In genomic region chr12:67041865-67042264, GRCm38 (mm10) we compare ENCODE assay signal across 23 mouse cellular contexts.
DNase-seq lines count a peak whose midpoint lies in the region; ATAC-seq and TF ChIP-seq lines count a peak whose summit lies in the region.
"Had no signal": no experiment of that assay in that cellular context is flagged by ENCODE, and none has a peak within 500 bp of the region (broad histone marks: within the 10 kb centered on the region; RNA-seq: fewer than 3 reads in every experiment).

No protein-coding gene starts in this region.

- H3K9ac ChIP-seq in midbrain, embryonic 11.5 days (ENCODE audit: low read length): no peak overlapping the region
- H3K9ac ChIP-seq in midbrain, embryonic 14.5 days (replicated peaks; ENCODE audit: low read length): no peak overlapping the region
- H3K9ac ChIP-seq in MEL (ENCODE audit: control insufficient read depth, low read depth, low read length, poor library complexity, severe bottlenecking): no peak overlapping the region
- H3K9ac ChIP-seq: embryonic facial prominence, embryonic 12.5 days; forebrain, embryonic 13.5 days; forebrain, embryonic 15.5 days had no signal

- DNase-seq in frontal cortex, postnatal 25 days (ENCODE audit: low spot score in 2 of 2): no peak
- peak; percentile 31 for DNase-seq in midbrain, embryonic 11.5 days (ENCODE audit: low spot score, missing footprints)
- DNase-seq in midbrain, embryonic 14.5 days: no peak
- DNase-seq in MEL (ENCODE audit: low read depth, low spot score): peak; percentile 5
- peak; percentile 16 for DNase-seq in telencephalon, adult 2 months (ENCODE audit: low read depth, low spot score)
- no peak for DNase-seq in heart, adult 8-10 months (ENCODE audit: low spot score)
- DNase-seq: adrenal gland, adult 2 months; adrenal gland, postnatal 10 days; adrenal gland, postnatal 25 days; B cell, adult 2 months; cerebellum, adult 11-12 months; cerebellum, adult 2 months; cerebellum, adult 9-10 months; cerebellum, postnatal 10 days; cerebellum, postnatal 25 days had no signal

- no peaks in the 10 kb centered on the region for H3K4me1 ChIP-seq in midbrain, embryonic 11.5 days (ENCODE audit: control insufficient read depth, insufficient read depth, low read length)
- 0 out of 2 replicates have a peak, but pooled peaks cover 7% of the 10 kb centered on the region for H3K4me1 ChIP-seq in midbrain, embryonic 14.5 days (ENCODE audit: control insufficient read depth, insufficient read depth, low read length)
- H3K4me1 ChIP-seq in MEL (ENCODE audit: control insufficient read depth in 1 of 2, insufficient read depth in 2 of 2, low read length in 2 of 2): no peaks in the 10 kb centered on the region
- H3K4me1 ChIP-seq: embryonic facial prominence, embryonic 10.5 days; embryonic facial prominence, embryonic 12.5 days; forebrain, embryonic 13.5 days had no signal

- no peak for TF ChIP-seq EP300 in MEL (IDR thresholded peaks at IDR 0.05; ENCODE audit: low read depth in 1 of 2, low read length in 2 of 2)

- 92% methylated on average over 4 of the region's 4 CpGs for WGBS in midbrain, embryonic 11.5 days
- WGBS in midbrain, embryonic 14.5 days: 91% methylated on average over 4 of the region's 4 CpGs

- TF ChIP-seq POLR2A in MEL (IDR thresholded peaks at IDR 0.05; ENCODE audit: control insufficient read depth in 1 of 2, insufficient read depth in 1 of 2, low read depth in 1 of 2, low read length in 2 of 2, poor library complexity in 1 of 2): no peak

- no peak for TF ChIP-seq CTCF in MEL (IDR thresholded peaks at IDR 0.05 in 2 of 3, conservative IDR thresholded peaks at IDR 0.05 in 1 of 3; ENCODE audit: control insufficient read depth in 1 of 3, insufficient read depth in 1 of 3, low read depth in 2 of 3, low read length in 3 of 3, poor library complexity in 1 of 3, severe bottlenecking in 1 of 3)

- no peaks in the 10 kb centered on the region for H3K79me2 ChIP-seq in MEL (ENCODE audit: control insufficient read depth, insufficient read depth, low read length, poor library complexity)

- no peak for TF ChIP-seq RAD21 in MEL (IDR thresholded peaks at IDR 0.05; ENCODE audit: low read depth, low read length)

- no peaks in the 10 kb centered on the region for H3K36me3 ChIP-seq in midbrain, embryonic 11.5 days (ENCODE audit: control insufficient read depth, insufficient read depth, low read length)
- no peaks in the 10 kb centered on the region for H3K36me3 ChIP-seq in midbrain, embryonic 14.5 days (ENCODE audit: control insufficient read depth, insufficient read depth, low read length)
- no peaks in the 10 kb centered on the region for H3K36me3 ChIP-seq in MEL (ENCODE audit: control insufficient read depth in 1 of 2, insufficient read depth in 2 of 2, low read length in 2 of 2)
- H3K36me3 ChIP-seq: embryonic facial prominence, embryonic 10.5 days; embryonic facial prominence, embryonic 12.5 days; forebrain, embryonic 15.5 days; G1E had no signal

- H3K4me3 ChIP-seq in midbrain, embryonic 11.5 days (ENCODE audit: low read depth, low read length): no peak overlapping the region
- no peak overlapping the region for H3K4me3 ChIP-seq in midbrain, embryonic 14.5 days (replicated peaks; ENCODE audit: low read depth, low read length)
- H3K4me3 ChIP-seq in MEL (ENCODE audit: control insufficient read depth in 1 of 2, insufficient read depth in 1 of 2, low read depth in 2 of 2, low read length in 2 of 2): no peak overlapping the region
- H3K4me3 ChIP-seq: embryonic facial prominence, embryonic 10.5 days; embryonic facial prominence, embryonic 12.5 days; forebrain, embryonic 13.5 days; forebrain, embryonic 15.5 days had no signal

- H3K27me3 ChIP-seq in midbrain, embryonic 11.5 days (ENCODE audit: control insufficient read depth, insufficient read depth, low read length): no peaks in the 10 kb centered on the region
- H3K27me3 ChIP-seq in midbrain, embryonic 14.5 days (ENCODE audit: control insufficient read depth, insufficient read depth, low read length): no peaks in the 10 kb centered on the region
- no peaks in the 10 kb centered on the region for H3K27me3 ChIP-seq in MEL (ENCODE audit: control insufficient read depth in 1 of 2, insufficient read depth in 2 of 2, low read length in 2 of 2)
- H3K27me3 ChIP-seq: CH12.LX; embryonic facial prominence, embryonic 12.5 days; forebrain, embryonic 13.5 days; forebrain, embryonic 15.5 days had no signal

- peak; percentile 53; the same call in 1 of the 2 replicates for ATAC-seq in frontal cortex, adult (ENCODE audit: low TSS enrichment)
- ATAC-seq in midbrain, embryonic 11.5 days (ENCODE audit: low FRiP score): no peak
- no peak for ATAC-seq in midbrain, embryonic 14.5 days (ENCODE audit: low FRiP score, low TSS enrichment)
- ATAC-seq: CD4-positive, CD25-positive, alpha-beta regulatory T cell, adult 4 months; forebrain, embryonic 13.5 days; forebrain, embryonic 15.5 days had no signal

- H3K4me2 ChIP-seq in midbrain, embryonic 11.5 days: no peak overlapping the region
- H3K4me2 ChIP-seq in midbrain, embryonic 14.5 days (ENCODE audit: low read length): no peak overlapping the region
- H3K4me2 ChIP-seq: embryonic facial prominence, embryonic 12.5 days; forebrain, embryonic 13.5 days; forebrain, embryonic 15.5 days had no signal

- H3K9me3 ChIP-seq in midbrain, embryonic 11.5 days (ENCODE audit: control insufficient read depth, low read length): no peaks in the 10 kb centered on the region
- H3K9me3 ChIP-seq in midbrain, embryonic 14.5 days (ENCODE audit: control insufficient read depth, low read length): no peaks in the 10 kb centered on the region
- no peaks in the 10 kb centered on the region for H3K9me3 ChIP-seq in MEL (replicated peaks; ENCODE audit: insufficient read depth, low read length)
- H3K9me3 ChIP-seq: embryonic facial prominence, embryonic 10.5 days; embryonic facial prominence, embryonic 12.5 days; forebrain, embryonic 13.5 days; forebrain, embryonic 15.5 days had no signal

- no peak overlapping the region for H3K27ac ChIP-seq in midbrain, embryonic 11.5 days (ENCODE audit: low read depth, low read length)
- no peak overlapping the region for H3K27ac ChIP-seq in midbrain, embryonic 14.5 days (replicated peaks; ENCODE audit: low read depth, low read length)
- no peak overlapping the region for H3K27ac ChIP-seq in MEL (ENCODE audit: control insufficient read depth, low read depth, low read length)
- H3K27ac ChIP-seq: embryonic facial prominence, embryonic 10.5 days; embryonic facial prominence, embryonic 12.5 days; forebrain, embryonic 13.5 days; forebrain, embryonic 15.5 days had no signal

TF ChIP-seq in MEL, 35 proteins besides CTCF, POLR2A, EP300 and RAD21:
- TF ChIP-seq USF1 (IDR thresholded peaks at IDR 0.05; ENCODE audit: low read depth, low read length): no peak

Comparison
In these comparisons a context has a peak if more than half of its experiments do, and no peak if none do; other contexts are left out.
1. DNase-seq: peak in midbrain, embryonic 11.5 days (single experiment), MEL (single experiment) and telencephalon, adult 2 months (single experiment); none in frontal cortex, postnatal 25 days (0 of 2), midbrain, embryonic 14.5 days (single experiment) and heart, adult 8-10 months (single experiment).